Mouse (Mus musculus): ENCODE data around the gene Ror2. TPM values are rescaled to one million over a fixed set of nuclear protein-coding genes. Genes with fewer than 3 reads are reported as not detected.
"Not testable (repeated sequence)": the region's sequence is repeated elsewhere in the genome, so short reads cannot be mapped to it uniquely, and the experiment has no call there.

Ror2 gene
- polyA plus RNA-seq (2012) = not detected in 2 replicates

DNA sequence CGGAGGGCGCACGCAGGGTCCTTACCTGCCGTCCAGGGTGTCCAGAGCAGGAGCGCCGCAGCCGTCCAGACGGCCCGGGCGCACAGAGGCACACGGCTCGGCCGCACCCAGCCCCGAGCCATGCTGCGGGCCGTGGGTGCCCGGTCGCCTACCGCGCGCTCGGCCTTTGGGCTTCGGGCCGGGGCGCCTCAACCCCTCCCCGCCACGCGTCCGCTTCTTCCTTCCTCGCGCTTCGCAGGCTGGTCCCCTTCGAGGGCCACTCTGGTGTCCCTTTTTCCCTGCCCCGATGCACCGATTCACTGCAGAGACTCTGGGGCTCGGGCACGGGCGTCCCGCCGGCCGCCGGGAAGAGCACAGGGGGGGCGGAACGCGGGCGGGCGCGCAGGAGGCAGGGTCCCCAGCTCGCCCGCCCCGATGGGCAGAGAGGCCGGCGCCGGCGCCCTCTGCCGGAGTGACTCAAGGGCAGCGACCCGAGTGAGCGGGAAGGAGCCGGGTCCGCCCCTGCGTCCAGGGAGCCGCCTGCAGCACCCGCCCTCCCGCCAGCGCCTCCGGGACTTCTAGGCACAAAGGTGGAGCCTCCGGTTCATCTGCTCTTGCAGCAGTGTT, at the start of gene Ror2:
Gene Ror2, minus strand, starts transcription at position 369 of the 606 bp plus-strand sequence.
- no peaks in the 10 kb centered on the region for H3K36me3 ChIP-seq (ENCODE audit: control insufficient read depth)
- TF ChIP-seq TAL1 (IDR thresholded peaks at IDR 0.05; ENCODE audit: low read length) (no peak), GATA1 (IDR thresholded peaks at IDR 0.05; ENCODE audit: low read length) (no peak)
- no peak within 1 kb of the TSS for H3K4me3 ChIP-seq (replicated peaks)
- peaks cover 40% of the 10 kb centered on the region for H3K27me3 ChIP-seq (ENCODE audit: control insufficient read depth)
- H3K4me1 ChIP-seq (ENCODE audit: control insufficient read depth) = no peaks in the 10 kb centered on the region
- no peaks in the 10 kb centered on the region for H3K9me3 ChIP-seq (ENCODE audit: control insufficient read depth, low read length)

DNA sequence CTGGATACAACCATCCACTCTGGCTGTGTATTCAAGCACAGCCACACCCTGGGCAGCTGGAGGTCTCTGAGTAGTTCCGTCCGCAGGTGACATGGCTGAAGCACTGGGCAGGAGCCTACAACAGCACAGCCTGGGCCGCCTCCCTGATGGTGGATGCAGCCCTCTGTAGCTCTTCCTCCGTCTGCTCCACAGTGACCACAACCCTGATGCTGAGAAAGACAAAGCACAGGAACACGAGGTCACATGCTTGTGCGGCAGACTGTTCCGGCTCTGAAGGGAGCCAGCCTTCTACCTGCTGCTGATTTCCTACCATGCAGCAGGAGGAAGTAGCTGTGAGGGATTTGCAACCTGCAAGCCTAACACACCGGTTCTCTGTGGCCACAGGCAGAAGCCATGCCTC, 47.8 kb upstream of the Ror2 start:
- no peak overlapping the region for H3K4me3 ChIP-seq (replicated peaks)
- H3K4me1 ChIP-seq (ENCODE audit: control insufficient read depth) = no peaks in the 10 kb centered on the region
- H3K36me3 ChIP-seq (ENCODE audit: control insufficient read depth) = peaks cover 56% of the 10 kb centered on the region
- H3K9me3 ChIP-seq (ENCODE audit: control insufficient read depth, low read length) = no peaks in the 10 kb centered on the region
- no peak for TF ChIP-seq GATA1 (IDR thresholded peaks at IDR 0.05; ENCODE audit: low read length)
- no peak for TF ChIP-seq TAL1 (IDR thresholded peaks at IDR 0.05; ENCODE audit: low read length)
- no peaks in the 10 kb centered on the region for H3K27me3 ChIP-seq (ENCODE audit: control insufficient read depth)

DNA sequence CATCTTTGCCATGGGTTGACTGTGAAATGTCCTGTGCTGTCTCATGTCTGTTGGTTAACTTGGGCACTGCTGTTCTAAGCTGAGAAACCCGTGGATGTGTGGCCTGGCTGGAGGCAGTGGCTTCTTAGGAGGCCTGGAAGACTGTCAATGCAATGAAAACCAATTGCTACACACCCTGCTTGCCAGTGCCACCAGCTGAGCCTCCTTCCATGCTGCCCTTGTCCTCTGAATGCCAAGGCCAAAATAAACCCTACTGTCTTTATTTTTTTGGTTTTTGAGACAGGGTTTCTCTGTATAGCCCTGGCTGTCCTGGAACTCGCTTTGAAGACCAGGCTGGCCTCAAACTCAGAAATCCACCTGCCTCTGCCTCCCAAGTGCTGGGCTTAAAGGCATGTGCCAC, 44.3 kb upstream of the Ror2 start:
- H3K4me3 ChIP-seq (replicated peaks) = no peak overlapping the region
- no peaks in the 10 kb centered on the region for H3K27me3 ChIP-seq (ENCODE audit: control insufficient read depth)
- H3K36me3 ChIP-seq (ENCODE audit: control insufficient read depth) = peaks cover 25% of the 10 kb centered on the region
- TF ChIP-seq GATA1 (IDR thresholded peaks at IDR 0.05; ENCODE audit: low read length) (no peak), TAL1 (IDR thresholded peaks at IDR 0.05; ENCODE audit: low read length) (no peak)
- no peaks in the 10 kb centered on the region for H3K9me3 ChIP-seq (ENCODE audit: control insufficient read depth, low read length)
- no peaks in the 10 kb centered on the region for H3K4me1 ChIP-seq (ENCODE audit: control insufficient read depth)

DNA sequence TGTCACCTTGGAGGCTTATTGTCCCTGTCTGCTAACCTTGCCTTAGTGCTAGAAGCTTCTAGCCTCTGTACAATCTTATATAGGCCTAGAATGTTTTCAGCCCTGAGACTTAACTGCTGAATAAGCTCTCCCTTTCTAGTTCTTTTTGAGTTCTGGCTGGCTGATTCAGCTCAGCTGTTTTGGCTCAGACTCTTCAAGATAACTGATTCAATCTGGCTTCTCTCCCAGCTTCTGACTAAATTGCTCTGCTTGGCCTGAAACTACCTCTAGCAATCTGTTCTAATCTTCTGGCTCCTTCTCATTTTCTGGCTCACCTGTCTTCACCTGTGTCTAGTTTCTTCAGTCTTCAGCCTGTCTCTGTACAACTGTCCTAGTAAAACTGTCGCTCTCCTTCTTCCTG, 39.6 kb upstream of the Ror2 start:
- TF ChIP-seq TAL1 (IDR thresholded peaks at IDR 0.05; ENCODE audit: low read length) (no peak), GATA1 (IDR thresholded peaks at IDR 0.05; ENCODE audit: low read length) (no peak)
- Histone ChIP-seq H3K27me3 (ENCODE audit: control insufficient read depth) (no peaks in the 10 kb centered on the region), H3K4me1 (ENCODE audit: control insufficient read depth) (no peaks in the 10 kb centered on the region), H3K9me3 (ENCODE audit: control insufficient read depth, low read length) (peaks cover 2% of the 10 kb centered on the region; the same call in 1 of the 2 replicates), H3K36me3 (ENCODE audit: control insufficient read depth) (no peaks in the 10 kb centered on the region), H3K4me3 (replicated peaks) (no peak overlapping the region)

DNA sequence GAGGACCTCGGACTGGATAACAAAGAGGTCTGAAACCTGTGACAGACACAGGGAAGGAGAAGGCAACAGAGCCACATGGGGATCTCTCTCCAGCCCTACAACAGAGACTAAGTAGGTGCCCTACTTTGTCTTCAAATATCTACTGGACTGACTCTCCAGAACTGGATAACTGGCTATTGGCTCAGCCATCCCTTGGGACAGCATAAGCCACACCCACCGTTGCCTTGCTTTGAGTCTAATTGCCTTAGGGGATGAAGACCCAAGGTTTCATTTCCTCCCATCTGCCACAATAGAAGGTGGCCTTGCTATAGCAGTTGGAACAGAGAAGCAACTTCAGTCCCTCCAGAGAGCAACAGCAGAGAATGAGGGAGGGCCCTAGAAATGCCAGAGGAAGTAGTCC, 37.7 kb upstream of the Ror2 start:
- no peak overlapping the region for H3K4me3 ChIP-seq (replicated peaks)
- H3K36me3 ChIP-seq (ENCODE audit: control insufficient read depth) = no peaks in the 10 kb centered on the region
- no peaks in the 10 kb centered on the region for H3K4me1 ChIP-seq (ENCODE audit: control insufficient read depth)
- TF ChIP-seq GATA1 (IDR thresholded peaks at IDR 0.05; ENCODE audit: low read length) (no peak), TAL1 (IDR thresholded peaks at IDR 0.05; ENCODE audit: low read length) (no peak)
- no peaks in the 10 kb centered on the region for H3K27me3 ChIP-seq (ENCODE audit: control insufficient read depth)
- H3K9me3 ChIP-seq (ENCODE audit: control insufficient read depth, low read length) = peaks cover 2% of the 10 kb centered on the region; the same call in 1 of the 2 replicates

DNA sequence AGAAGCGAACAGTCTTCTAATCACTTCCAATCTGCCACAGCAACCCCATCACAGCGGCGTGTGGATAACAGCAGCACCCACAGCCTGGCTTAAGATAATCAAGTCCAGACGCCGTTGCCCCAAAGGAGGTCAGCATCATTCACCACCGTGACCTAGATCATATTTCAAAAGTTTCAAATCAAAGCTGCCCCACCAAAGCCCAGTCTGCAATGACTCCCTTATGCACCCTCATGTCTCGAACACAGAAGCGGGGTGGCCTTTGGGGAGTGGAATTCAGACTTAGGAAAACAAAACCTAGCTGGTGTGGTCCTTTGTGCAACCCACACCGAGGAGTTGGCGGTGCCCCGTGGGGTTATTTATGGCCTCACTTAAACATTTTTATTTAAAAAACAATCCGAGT, 35.0 kb upstream of the Ror2 start:
- peaks cover 2% of the 10 kb centered on the region; the same call in 1 of the 2 replicates for H3K9me3 ChIP-seq (ENCODE audit: control insufficient read depth, low read length)
- TF ChIP-seq GATA1 (IDR thresholded peaks at IDR 0.05; ENCODE audit: low read length) (no peak), TAL1 (IDR thresholded peaks at IDR 0.05; ENCODE audit: low read length) (no peak)
- no peaks in the 10 kb centered on the region for H3K4me1 ChIP-seq (ENCODE audit: control insufficient read depth)

DNA sequence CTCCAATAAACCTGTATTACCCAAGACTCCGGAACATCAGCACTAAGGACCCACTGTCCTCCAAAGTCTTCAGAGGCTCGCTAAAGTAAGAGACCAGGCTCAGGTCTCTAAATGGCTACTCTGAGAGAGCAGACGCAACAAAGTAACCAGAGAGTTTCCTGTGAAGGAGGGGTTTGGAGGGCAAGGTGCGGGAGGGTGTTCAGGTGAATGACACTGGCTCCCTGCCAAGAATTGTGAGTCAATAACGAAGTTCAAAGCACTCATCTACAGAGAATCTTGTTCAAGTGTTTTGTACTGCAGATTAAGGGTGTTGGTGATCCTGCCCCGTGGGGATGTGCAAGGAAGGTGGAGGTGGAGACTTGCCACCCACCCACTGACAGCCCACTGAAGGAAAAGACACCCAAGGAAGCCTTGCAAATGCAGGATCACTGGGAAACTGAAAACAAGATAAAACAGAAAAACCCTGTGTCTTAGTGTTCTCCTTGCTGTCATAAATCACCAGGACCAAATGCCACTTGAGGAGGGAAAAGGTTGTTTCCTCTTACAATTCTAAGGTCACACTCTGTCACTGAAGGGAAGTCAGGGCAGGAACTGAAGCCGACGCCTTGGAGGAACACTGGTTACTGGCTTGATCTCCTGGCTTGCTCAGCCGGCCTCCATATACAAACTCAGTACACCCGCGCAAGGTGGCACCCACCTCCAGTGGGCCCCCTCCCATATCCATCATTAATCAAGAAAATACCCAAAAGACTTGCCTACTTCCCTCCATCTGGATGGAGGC, 30.8 kb upstream of the Ror2 start:
- H3K4me1 ChIP-seq (ENCODE audit: control insufficient read depth) = no peaks in the 10 kb centered on the region
- H3K9me3 ChIP-seq (ENCODE audit: control insufficient read depth, low read length) = no peaks in the 10 kb centered on the region
- H3K27me3 ChIP-seq (ENCODE audit: control insufficient read depth) = no peaks in the 10 kb centered on the region
- TF ChIP-seq TAL1 (IDR thresholded peaks at IDR 0.05; ENCODE audit: low read length) (no peak), GATA1 (IDR thresholded peaks at IDR 0.05; ENCODE audit: low read length) (no peak)
- H3K36me3 ChIP-seq (ENCODE audit: control insufficient read depth) = no peaks in the 10 kb centered on the region
- H3K4me3 ChIP-seq (replicated peaks) = no peak overlapping the region

More for the DNA sequence above, 35.0 kb upstream of the Ror2 start:
- Histone ChIP-seq H3K27me3 (ENCODE audit: control insufficient read depth) (no peaks in the 10 kb centered on the region), H3K36me3 (ENCODE audit: control insufficient read depth) (no peaks in the 10 kb centered on the region), H3K4me3 (replicated peaks) (no peak overlapping the region)

DNA sequence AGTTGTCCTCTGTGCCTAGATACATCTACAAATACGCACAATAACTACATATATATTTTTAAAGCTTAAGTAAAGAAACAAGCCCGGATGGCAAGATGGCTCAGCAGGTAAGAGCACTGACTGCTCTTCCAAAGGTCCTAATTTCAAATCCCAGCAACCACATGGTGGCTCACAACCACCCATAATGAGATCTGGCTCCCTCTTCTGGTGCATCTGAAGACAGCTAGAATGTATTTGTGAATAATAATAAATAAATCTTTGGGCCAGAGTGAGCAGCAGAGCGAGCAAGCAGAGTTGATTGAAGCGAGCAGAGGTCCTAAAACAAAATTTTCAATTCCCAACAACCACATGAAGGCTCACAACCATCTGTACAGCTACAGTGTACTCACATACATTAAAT, 29.8 kb upstream of the Ror2 start:
- not testable (repeated sequence) for H3K27me3 ChIP-seq (ENCODE audit: control insufficient read depth); H3K36me3 ChIP-seq (ENCODE audit: control insufficient read depth); H3K4me3 ChIP-seq (replicated peaks)

DNA sequence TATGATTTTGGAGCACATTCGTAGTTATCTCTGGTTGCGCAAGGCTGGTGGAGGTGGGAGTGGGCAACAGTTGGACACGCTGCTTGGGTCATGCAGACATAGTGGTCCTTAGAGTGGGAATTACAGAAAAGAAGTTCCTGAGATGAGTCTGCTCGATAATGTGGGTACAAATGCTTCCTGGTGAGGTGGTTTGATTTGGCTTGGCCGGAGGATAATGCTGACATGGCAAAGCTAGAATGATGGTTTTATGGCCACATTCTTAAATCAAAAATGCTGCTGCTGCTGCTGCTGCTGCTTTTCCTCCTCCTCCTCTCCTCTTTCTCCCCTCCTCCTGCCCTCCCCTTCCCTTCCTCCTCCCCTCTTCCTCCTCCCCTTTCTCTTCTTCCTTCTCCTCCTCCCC, 24.5 kb upstream of the Ror2 start:
- Histone ChIP-seq H3K9me3 (ENCODE audit: control insufficient read depth, low read length) (no peaks in the 10 kb centered on the region), H3K4me3 (replicated peaks) (no peak overlapping the region), H3K4me1 (ENCODE audit: control insufficient read depth) (no peaks in the 10 kb centered on the region), H3K36me3 (ENCODE audit: control insufficient read depth) (no peaks in the 10 kb centered on the region), H3K27me3 (ENCODE audit: control insufficient read depth) (peaks cover 9% of the 10 kb centered on the region; the same call in 1 of the 2 replicates)
- TF ChIP-seq TAL1 (IDR thresholded peaks at IDR 0.05; ENCODE audit: low read length) (no peak), GATA1 (IDR thresholded peaks at IDR 0.05; ENCODE audit: low read length) (no peak)

More for the DNA sequence above, 29.8 kb upstream of the Ror2 start:
- H3K9me3 ChIP-seq (ENCODE audit: control insufficient read depth, low read length); H3K4me1 ChIP-seq (ENCODE audit: control insufficient read depth): not testable (repeated sequence)

Data from erythroblast, embryonic 14.5 days (primary cell).